Mouse (Mus musculus): ENCODE measurements around the gene Zc3h4.
A peak's percentile ranks its signal among the peaks of the same experiment; 100 is the strongest.
"Not testable (repeated sequence)": the region's sequence is repeated elsewhere in the genome, so short reads cannot be mapped to it uniquely, and the experiment has no call there.

The Zc3h4 gene

GRCm38 (mm10) chr7:16400689-16401611 lies at the start of gene Zc3h4:
Zc3h4 (plus strand) TSS chr7:16400910.
- DNase-seq = peak; percentile 97

- no peak for DNase-seq
Observed at GRCm38 (mm10) chr7:16355854-16356594, 44.7 kb upstream of the Zc3h4 start.

GRCm38 (mm10) chr7:16357602-16358001 lies 43.1 kb upstream of the Zc3h4 start:
- no peak for DNase-seq

- peak; percentile 50 for DNase-seq
Observed at GRCm38 (mm10) chr7:16364319-16364718, 36.4 kb upstream of the Zc3h4 start.

- no peak for DNase-seq
Observed at GRCm38 (mm10) chr7:16364901-16365500, 35.7 kb upstream of the Zc3h4 start.

GRCm38 (mm10) chr7:16366133-16366646 lies 34.5 kb upstream of the Zc3h4 start:
- DNase-seq = no peak

GRCm38 (mm10) chr7:16366669-16367068 lies 34.0 kb upstream of the Zc3h4 start:
- DNase-seq = no peak

- no peak for DNase-seq
Observed at GRCm38 (mm10) chr7:16368835-16369234, 31.9 kb upstream of the Zc3h4 start.

- DNase-seq = no peak
Observed at GRCm38 (mm10) chr7:16370596-16370995, 30.1 kb upstream of the Zc3h4 start.

GRCm38 (mm10) chr7:16373719-16374118 lies 27.0 kb upstream of the Zc3h4 start:
- no peak for DNase-seq

- DNase-seq = no peak
Observed at GRCm38 (mm10) chr7:16374989-16375388, 25.7 kb upstream of the Zc3h4 start.

- peak; percentile 77 for DNase-seq
Observed at GRCm38 (mm10) chr7:16376505-16376904, 24.2 kb upstream of the Zc3h4 start.

- peak; percentile 96 for DNase-seq
Observed at GRCm38 (mm10) chr7:16387160-16388041, 13.3 kb upstream of the Zc3h4 start, which contains the start of gene Sae1. Sae1 (minus strand) TSS chr7:16387806.

GRCm38 (mm10) chr7:16389942-16390341 lies 10.8 kb upstream of the Zc3h4 start:
- not testable (repeated sequence) for DNase-seq

- DNase-seq = no peak
Observed at GRCm38 (mm10) chr7:16392923-16393322, 7.8 kb upstream of the Zc3h4 start.

- DNase-seq = peak; percentile 66
Observed at GRCm38 (mm10) chr7:16395944-16396343, 4.8 kb upstream of the Zc3h4 start.

GRCm38 (mm10) chr7:16397465-16397864 lies 3.2 kb upstream of the Zc3h4 start:
- DNase-seq = no peak

GRCm38 (mm10) chr7:16398387-16399050 lies 2.2 kb upstream of the Zc3h4 start:
- DNase-seq = no peak

GRCm38 (mm10) chr7:16399098-16399819 lies 1.5 kb upstream of the Zc3h4 start:
- DNase-seq = peak; percentile 91

GRCm38 (mm10) chr7:16399820-16400688 lies 656 bp upstream of the Zc3h4 start:
- peak; percentile 99 for DNase-seq

Data from thymus, postnatal 14 days (tissue).